Mouse (Mus musculus) liver (tissue): ENCODE measurements around the gene Syt7.

ENCODE experiments used
- DNase-seq: peaks from one replicate; pipeline ENCODE4 v3.0.0-alpha.2; 2020; ENCODE audit warnings: mixed read lengths

The Syt7 gene

DNA sequence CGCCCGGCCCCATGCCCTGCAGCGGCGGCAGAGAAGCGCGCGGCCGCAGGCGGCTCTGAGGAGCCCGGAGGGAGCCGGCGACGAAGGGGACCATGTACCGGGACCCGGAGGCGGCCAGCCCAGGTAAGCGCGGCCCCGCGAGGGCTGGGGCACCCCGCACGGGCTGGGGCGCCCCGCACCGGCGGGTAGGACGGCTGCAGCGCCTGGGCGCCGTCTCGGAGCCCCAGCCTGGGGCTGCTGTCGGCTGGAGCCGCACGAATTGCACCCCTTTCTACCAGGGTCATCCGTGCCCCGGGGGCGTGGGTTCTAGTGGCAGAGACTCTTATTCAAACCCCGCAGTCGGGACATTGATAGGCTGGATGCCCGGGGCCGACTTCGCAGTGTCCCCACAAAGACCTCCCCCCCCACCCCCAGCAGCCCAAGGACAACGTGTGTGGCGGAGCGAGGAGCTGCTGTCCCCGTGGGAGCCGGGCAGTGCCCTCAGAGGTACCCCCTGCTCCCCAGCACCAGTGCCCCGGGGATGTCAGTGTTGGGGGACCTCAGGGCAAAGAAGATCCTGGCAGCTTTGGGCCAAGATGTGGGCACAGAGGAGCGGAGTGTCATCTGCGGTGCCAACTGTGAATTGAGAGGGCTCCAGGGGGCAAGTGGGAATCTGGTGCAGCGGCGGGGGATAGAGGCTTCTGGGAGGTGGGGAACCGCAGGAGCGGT, 655 bp downstream of the Syt7 start:
- no peak for DNase-seq

GRCm38 (mm10) chr19:10390099-10390680, 1.3 kb downstream of the Syt7 start:
- no peak for DNase-seq

- DNase-seq = no peak
These were observed 2.1 kb downstream of the Syt7 start for GRCm38 (mm10) chr19:10391028-10391427.

DNA sequence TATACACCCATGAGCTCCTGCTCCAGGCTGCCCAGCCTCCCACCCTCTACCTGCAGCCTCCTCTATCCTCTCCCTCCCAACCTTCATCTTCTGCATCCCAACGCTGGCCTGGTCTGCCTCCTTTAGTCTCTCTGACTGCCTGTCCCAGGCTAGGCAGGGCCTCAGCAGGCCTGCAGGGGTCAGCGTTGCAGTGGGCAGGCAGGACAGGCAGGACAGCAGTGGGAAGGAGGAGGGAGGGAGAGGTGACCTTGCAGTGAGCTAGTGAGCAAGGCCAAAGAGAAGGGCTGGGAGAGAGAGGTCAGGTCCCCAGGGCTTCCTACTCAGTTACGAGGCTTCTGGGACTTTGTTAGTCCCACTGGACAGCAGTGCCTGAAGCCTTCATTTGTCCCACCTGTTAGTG, 3.1 kb downstream of the Syt7 start:
- peak; percentile 18 for DNase-seq

DNA sequence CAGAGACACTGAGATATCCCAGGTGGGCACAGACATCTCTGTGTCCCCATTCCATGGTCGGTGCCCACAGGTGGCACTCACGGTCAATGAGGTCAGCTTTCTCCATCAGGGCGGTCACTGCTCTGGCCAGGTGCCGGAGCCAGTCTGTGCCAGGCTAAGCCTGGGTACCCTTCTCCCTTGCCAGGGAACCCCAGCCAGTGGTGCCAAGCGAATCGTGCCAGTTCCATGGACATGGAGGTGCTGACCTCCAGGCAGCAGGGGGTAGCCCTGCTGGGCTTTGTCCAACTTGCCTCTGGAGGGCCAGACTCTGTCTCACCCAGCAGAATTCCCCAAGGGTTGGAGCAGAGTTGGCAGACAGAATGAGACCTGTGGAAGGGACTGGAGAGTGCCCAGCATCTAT, 4.6 kb downstream of the Syt7 start:
- no peak for DNase-seq

DNA sequence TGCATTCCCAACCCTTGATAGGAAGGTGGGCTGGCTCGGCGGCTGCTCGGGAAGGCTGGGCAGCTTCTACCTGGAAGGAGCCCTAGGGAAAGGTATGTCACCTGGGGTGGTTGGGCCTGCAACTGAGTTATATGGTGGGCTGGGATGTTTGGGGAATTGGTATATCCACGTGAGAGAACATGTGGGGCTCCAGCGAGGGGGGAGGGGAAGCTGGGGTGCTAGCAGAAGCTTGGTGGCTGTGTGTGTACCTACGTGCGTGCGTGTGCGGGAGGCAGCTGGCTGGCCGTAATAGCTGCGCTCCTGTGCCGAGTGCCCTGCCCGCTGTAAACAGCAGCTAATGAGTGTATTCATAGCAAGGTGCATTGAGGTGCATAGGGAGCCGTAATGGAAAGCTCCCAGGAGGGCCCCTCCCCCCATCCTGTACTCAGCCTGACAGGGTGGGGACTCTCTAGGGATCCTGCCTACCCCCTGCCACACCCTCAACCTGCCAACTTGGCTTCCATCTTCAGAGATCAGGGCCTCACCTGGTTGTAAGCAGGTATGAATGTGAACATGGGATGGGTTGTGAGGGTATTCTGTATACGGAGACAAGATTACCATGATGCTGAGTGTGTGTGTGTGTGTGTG, 5.1 kb downstream of the Syt7 start:
- DNase-seq = no peak

DNA sequence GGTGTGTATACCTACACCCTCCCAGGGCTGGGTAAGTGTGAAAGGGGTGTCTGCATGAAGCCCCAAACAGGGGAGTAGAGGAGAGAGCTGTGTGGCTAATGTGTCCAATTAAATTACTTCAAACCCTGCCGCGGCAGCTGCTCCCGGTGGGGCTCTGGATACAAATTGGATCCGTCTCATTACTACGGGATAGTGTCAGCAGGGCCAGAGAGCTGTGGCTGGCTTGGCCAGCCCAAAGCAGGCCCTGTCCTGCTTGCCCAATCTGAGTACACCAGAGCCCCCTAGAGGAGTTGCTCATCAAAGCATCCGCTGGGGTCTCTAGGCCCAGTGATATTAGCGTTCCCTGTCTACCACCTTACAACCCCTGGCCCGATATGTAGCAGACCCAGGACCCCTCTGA, 6.3 kb downstream of the Syt7 start:
- no peak for DNase-seq

DNA sequence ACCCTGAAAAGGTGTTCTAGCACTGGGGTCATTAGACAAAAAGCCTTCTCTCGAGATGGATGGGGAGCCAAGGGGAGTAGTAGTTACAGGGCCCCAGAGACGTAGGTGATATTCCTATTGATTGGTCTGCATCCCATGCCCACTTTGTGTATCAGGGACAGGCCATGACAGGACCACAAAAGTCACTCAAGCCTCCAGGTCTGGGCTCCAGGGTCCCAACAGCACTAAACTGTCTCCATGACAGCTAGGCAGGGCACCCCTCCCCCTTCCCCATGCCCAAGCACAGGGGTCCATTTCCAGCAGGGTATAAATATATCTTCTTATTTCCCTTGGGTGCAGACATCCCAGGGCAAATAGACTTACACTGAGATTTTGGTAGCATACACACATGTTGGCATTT, 8.1 kb downstream of the Syt7 start:
- DNase-seq = no peak

DNA sequence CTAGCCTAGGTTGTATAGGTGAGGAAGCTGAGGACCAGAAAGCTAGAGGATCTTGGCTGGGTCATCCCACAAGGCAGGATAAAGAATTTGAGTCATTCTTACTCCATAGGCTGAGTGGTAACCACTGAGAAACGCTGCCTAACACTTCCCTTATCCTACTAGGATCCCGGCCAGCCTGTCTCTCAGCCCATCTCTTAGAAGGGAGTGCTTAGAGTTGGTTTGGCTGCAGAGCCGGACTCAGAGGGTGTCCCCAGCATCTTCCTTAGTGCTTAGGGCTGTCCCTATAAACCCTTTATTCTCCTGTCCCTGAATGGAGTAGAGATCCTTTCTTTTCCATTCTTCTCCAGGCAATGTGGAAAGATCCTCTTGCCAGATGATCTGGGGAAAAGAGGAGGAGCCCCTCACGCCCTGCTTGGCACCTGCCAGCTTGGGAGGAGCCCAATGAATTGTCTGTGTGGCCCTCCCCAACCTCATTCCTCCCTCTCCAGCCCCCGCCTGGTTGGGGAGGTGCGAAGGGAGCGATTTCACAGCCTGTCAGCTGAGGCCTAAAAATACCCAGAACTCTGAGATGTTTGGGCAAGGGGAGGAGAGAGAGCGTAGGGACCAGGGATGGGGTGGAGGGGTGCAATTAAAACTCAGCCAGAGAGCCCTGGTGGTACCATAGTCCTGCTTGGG, 8.7 kb downstream of the Syt7 start:
- no peak for DNase-seq

DNA sequence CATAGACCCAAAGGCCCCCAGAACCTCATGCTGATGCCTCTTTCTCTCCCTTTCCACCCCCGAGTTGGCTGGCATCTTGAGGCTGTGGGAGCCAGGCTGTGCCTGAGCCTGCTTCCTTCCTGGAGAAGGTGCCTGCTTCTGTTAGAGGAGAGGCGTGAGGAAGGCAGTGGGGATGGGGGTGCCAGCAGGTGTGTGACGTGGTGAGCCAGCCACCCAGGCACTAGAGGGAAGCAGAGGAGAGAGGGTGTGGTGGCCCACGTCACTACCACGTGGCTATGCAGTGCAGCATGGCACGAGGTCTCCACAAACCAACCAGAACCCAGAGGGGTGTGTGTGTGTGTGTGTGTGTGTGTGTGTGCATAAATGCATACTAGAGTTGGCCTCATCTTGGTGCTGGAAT, 9.4 kb downstream of the Syt7 start:
- no peak for DNase-seq

- DNase-seq = peak; percentile 62
These were observed 14.0 kb downstream of the Syt7 start for GRCm38 (mm10) chr19:10402771-10403494.

GRCm38 (mm10) chr19:10403593-10404380, 14.9 kb downstream of the Syt7 start:
- DNase-seq = no peak

DNA sequence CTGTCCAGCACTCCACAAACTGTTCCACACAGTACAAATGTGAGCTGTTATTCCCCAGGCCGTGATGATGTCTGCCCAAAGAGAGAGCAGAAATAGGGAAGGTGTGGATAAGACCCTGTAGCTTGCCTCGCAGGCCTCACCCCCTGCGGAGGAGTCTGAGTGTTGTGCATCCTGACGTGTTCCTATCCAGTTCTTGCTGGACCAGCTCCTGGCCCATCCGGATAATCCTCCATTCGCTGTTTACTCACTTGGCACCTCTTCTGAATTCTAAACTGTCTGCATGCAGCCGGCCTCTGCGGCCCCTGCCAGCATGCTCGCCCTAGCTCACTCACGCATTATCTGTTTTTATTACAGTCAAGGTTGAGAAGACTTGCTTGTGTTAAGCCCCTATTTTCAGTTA, 15.5 kb downstream of the Syt7 start:
- no peak for DNase-seq

GRCm38 (mm10) chr19:10404911-10405310, 16.0 kb downstream of the Syt7 start:
- DNase-seq = no peak

GRCm38 (mm10) chr19:10413701-10414242, 24.9 kb downstream of the Syt7 start:
- DNase-seq = peak; percentile 67

DNA sequence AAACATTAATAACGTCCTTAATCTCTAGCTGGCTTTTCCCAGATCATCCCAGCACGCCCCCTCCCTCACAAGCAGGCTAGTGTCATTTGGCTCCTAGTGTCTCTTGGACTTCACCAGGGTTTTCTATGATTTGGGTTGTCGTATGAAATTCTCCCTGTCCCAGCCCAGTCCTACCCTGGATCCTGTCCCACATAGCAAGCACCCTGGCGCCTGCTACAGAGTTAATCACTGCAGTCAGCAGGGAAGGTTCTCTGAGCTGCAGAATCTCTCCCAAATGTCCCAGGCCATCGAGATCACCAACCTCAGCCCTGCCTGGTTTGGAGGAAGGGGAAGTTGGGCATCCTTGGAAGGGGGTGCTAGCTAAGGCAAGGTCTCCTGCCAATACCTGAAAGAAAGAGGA, 26.6 kb downstream of the Syt7 start:
- no peak for DNase-seq

DNA sequence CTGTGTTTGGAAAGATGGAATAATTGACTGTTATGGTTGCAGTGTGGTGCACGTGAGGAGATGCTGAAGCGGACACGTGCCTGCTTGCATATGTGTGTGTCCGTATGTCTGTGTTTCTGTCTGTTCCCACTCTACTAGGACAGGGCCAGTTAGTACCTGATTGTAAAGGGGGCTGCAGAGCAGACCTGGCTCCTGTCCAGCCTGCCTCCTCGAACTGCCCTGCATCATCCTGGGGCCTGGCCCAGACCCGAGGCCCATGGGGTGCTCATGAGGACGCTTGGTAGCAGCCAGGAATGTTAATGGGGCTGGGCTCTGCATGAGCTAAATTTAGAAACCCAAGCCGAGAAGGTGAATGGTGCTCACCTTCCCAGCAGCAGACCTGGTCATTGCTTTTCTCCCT, 28.0 kb downstream of the Syt7 start:
- DNase-seq = no peak

DNA sequence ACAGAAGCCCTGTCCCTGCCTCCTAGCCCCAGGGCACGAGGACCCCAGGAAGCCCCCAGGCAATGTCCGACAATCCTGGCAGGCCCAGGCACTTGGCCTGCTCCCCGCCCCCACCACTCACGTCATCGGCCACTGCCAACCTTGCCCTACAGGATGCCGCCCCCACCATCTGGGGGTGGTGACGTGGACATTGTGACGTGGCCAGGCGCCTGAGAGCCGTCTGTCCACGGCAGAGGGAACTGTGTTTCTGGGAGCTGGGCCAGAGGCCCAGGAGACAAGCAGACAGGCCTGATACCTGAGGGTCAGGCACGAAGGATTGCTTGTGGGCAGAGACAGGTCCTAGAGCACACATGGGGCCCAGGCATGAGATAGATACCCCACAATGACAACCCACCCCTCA, 28.5 kb downstream of the Syt7 start:
- no peak for DNase-seq

- no peak for DNase-seq
These were observed 33.4 kb downstream of the Syt7 start for GRCm38 (mm10) chr19:10421986-10422976.

GRCm38 (mm10) chr19:10424751-10425150, 35.9 kb downstream of the Syt7 start:
- no peak for DNase-seq
